7 mouse cellular contexts compared by ENCODE assay signal in genomic region chr13:28957765-28958164, GRCm38 (mm10). TPM values are rescaled to one million over a fixed set of nuclear protein-coding genes. Genes with fewer than 3 reads are reported as not detected.
DNase-seq lines count a peak whose midpoint lies in the region; ATAC-seq and TF ChIP-seq lines count a peak whose summit lies in the region.

No protein-coding gene starts in this region.

- H3K27ac ChIP-seq in embryonic facial prominence, embryonic 10.5 days (replicated peaks): peak overlapping the region; percentile 93
- H3K27ac ChIP-seq in kidney, adult 2 months (ENCODE audit: insufficient read depth, low read depth, low read length): no peak overlapping the region
- peak overlapping the region; percentile 96 for H3K27ac ChIP-seq in limb, embryonic 15.5 days
- peak overlapping the region; percentile 97 for H3K27ac ChIP-seq in midbrain, postnatal 0 days (ENCODE audit: low read depth, low read length)

- peak overlapping the region; percentile 96 for H3K4me2 ChIP-seq in limb, embryonic 15.5 days
- peak overlapping the region; percentile 94 for H3K4me2 ChIP-seq in midbrain, postnatal 0 days (ENCODE audit: low read depth, low read length, poor library complexity, severe bottlenecking)

- ATAC-seq in limb, embryonic 15.5 days (ENCODE audit: insufficient number of reproducible peaks, low FRiP score, low TSS enrichment, low read depth): peak; percentile 11; the same call in 1 of the 2 replicates
- peak; percentile 38 for ATAC-seq in midbrain, postnatal 0 days (ENCODE audit: low FRiP score)

- no peaks in the 10 kb centered on the region for H3K36me3 ChIP-seq in embryonic facial prominence, embryonic 10.5 days (replicated peaks)
- no peaks in the 10 kb centered on the region for H3K36me3 ChIP-seq in kidney, adult 2 months (ENCODE audit: control insufficient read depth, insufficient read depth, low read length)
- H3K36me3 ChIP-seq in limb, embryonic 15.5 days: no peaks in the 10 kb centered on the region
- no peaks in the 10 kb centered on the region for H3K36me3 ChIP-seq in midbrain, postnatal 0 days (ENCODE audit: insufficient read depth, low read length)

- peak; percentile 98 for TF ChIP-seq CTCF in kidney, adult 2 months (conservative IDR thresholded peaks at IDR 0.05; ENCODE audit: insufficient read depth, insufficient read length, low read depth, low read length)
- TF ChIP-seq CTCF in midbrain, postnatal 0 days (IDR thresholded peaks at IDR 0.05): peak; percentile 99

- H3K9ac ChIP-seq in limb, embryonic 15.5 days: peak overlapping the region; percentile 62
- H3K9ac ChIP-seq in midbrain, postnatal 0 days (replicated peaks; ENCODE audit: low read length, poor library complexity, severe bottlenecking): peak overlapping the region; percentile 79

- 0 out of 2 replicates have a peak, but pooled peaks cover 5% of the 10 kb centered on the region for H3K27me3 ChIP-seq in embryonic facial prominence, embryonic 10.5 days (replicated peaks; ENCODE audit: low read depth, poor library complexity, severe bottlenecking)
- no peaks in the 10 kb centered on the region for H3K27me3 ChIP-seq in kidney, adult 2 months (replicated peaks; ENCODE audit: control insufficient read depth, insufficient read depth, low read length)
- H3K27me3 ChIP-seq in limb, embryonic 15.5 days: no peaks in the 10 kb centered on the region
- no peaks in the 10 kb centered on the region for H3K27me3 ChIP-seq in midbrain, postnatal 0 days (ENCODE audit: insufficient read depth, low read length)

- H3K4me3 ChIP-seq in embryonic facial prominence, embryonic 10.5 days: peak overlapping the region; percentile 76
- peak overlapping the region; percentile 84 for H3K4me3 ChIP-seq in kidney, adult 2 months (ENCODE audit: insufficient read depth, low read depth, low read length)
- peak overlapping the region; percentile 63 for H3K4me3 ChIP-seq in limb, embryonic 15.5 days
- H3K4me3 ChIP-seq in midbrain, postnatal 0 days (ENCODE audit: low read depth, low read length): peak overlapping the region; percentile 57

- TF ChIP-seq POLR2A in kidney, adult 2 months (IDR thresholded peaks at IDR 0.05; ENCODE audit: low read depth, low read length): no peak

- peaks cover 28% of the 10 kb centered on the region for H3K4me1 ChIP-seq in embryonic facial prominence, embryonic 10.5 days
- H3K4me1 ChIP-seq in kidney, adult 2 months (ENCODE audit: control insufficient read depth, insufficient read depth, low read length): no peaks in the 10 kb centered on the region; the same call in 1 of the 2 replicates
- H3K4me1 ChIP-seq in limb, embryonic 15.5 days: peaks cover 19% of the 10 kb centered on the region
- no peaks in the 10 kb centered on the region for H3K4me1 ChIP-seq in midbrain, postnatal 0 days (ENCODE audit: insufficient read depth, low read length)

- H3K9me3 ChIP-seq in embryonic facial prominence, embryonic 10.5 days: no peaks in the 10 kb centered on the region
- no peaks in the 10 kb centered on the region for H3K9me3 ChIP-seq in limb, embryonic 15.5 days
- H3K9me3 ChIP-seq in midbrain, postnatal 0 days (ENCODE audit: low read length): no peaks in the 10 kb centered on the region

- 4% methylated on average over 16 of the region's 16 CpGs for WGBS in embryonic facial prominence, embryonic 10.5 days
- WGBS in kidney, adult 2 months: 4% methylated on average over 16 of the region's 16 CpGs
- whole genome bisulfite sequencing in limb, embryonic 15.5 days: 3% methylated on average over 16 of the region's 16 CpGs
- WGBS in midbrain, postnatal 0 days: 2% methylated on average over 16 of the region's 16 CpGs

- DNase-seq in adrenal gland, postnatal 36 days: peak; percentile 97 to 99
- peak; percentile 95 for DNase-seq in embryonic facial prominence, embryonic 10.5 days (ENCODE audit: low spot score)
- DNase-seq in heart, adult 11 months: peak; percentile 99
- DNase-seq in kidney, adult 2 months: peak; percentile 96
- peak; percentile 97 for DNase-seq in midbrain, postnatal 0 days (ENCODE audit: low spot score)
- peak; percentile 80 to 86 for DNase-seq in spleen, postnatal 14 days (ENCODE audit: low spot score in 2 of 2)

RNA-seq across cellular contexts. Expression of gene Sox4, which starts 4.3 kb away (rescaled TPM):
- 10 to 100 TPM; 20.6 to 25.2 TPM for total RNA-seq in adrenal gland, postnatal 36 days (2021)
- polyA plus RNA-seq in embryonic facial prominence, embryonic 10.5 days (2016; fragmentation: Nextera tagmentation; extraction: Ambion mirVana): 69.6 and 73.2 TPM in 2 replicates
- polyA plus RNA-seq in kidney, adult 2 months (2012; rRNA removed): 7.8 and 10.0 TPM in 2 replicates
- polyA plus RNA-seq in limb, embryonic 15.5 days (2015; fragmentation: Nextera tagmentation; extraction: Ambion mirVana): 38.0 and 46.2 TPM in 2 replicates
- 169 and 203 TPM in 2 replicates for total RNA-seq in midbrain, postnatal 0 days (2014; rRNA removed)
- 115 and 135 TPM in 2 replicates for polyA plus RNA-seq in midbrain, postnatal 0 days (2015; fragmentation: Nextera tagmentation; extraction: Ambion mirVana)
